Mouse (Mus musculus): ENCODE data around the gene Pepd.

GRCm38 (mm10) chr7:34946269-34946925, 34.2 kb downstream of the Pepd start:
- TF ChIP-seq CTCF (IDR thresholded peaks at IDR 0.05; ENCODE audit: insufficient read depth, low read length) (no peak), POLR2A (IDR thresholded peaks at IDR 0.05; ENCODE audit: borderline replicate concordance, extremely low read depth, low read depth, low read length) (no peak)
